Mouse (Mus musculus) MN1 (cell line): ENCODE measurements at regions not wholly inside any gene's neighbourhood (a gene's known extent, or its start where the extent isn't known, plus 50 kb on each side); places are given as distances from the start of the nearest gene placed in this dataset.
"Not testable (repeated sequence)": the region's sequence is repeated elsewhere in the genome, so short reads cannot be mapped to it uniquely, and the experiment has no call there.

ENCODE experiments used
- DNase-seq: peaks from one replicate; pipeline ENCODE4 v3.0.0-alpha.2; 2016; ENCODE audit warnings: low spot score

DNA sequence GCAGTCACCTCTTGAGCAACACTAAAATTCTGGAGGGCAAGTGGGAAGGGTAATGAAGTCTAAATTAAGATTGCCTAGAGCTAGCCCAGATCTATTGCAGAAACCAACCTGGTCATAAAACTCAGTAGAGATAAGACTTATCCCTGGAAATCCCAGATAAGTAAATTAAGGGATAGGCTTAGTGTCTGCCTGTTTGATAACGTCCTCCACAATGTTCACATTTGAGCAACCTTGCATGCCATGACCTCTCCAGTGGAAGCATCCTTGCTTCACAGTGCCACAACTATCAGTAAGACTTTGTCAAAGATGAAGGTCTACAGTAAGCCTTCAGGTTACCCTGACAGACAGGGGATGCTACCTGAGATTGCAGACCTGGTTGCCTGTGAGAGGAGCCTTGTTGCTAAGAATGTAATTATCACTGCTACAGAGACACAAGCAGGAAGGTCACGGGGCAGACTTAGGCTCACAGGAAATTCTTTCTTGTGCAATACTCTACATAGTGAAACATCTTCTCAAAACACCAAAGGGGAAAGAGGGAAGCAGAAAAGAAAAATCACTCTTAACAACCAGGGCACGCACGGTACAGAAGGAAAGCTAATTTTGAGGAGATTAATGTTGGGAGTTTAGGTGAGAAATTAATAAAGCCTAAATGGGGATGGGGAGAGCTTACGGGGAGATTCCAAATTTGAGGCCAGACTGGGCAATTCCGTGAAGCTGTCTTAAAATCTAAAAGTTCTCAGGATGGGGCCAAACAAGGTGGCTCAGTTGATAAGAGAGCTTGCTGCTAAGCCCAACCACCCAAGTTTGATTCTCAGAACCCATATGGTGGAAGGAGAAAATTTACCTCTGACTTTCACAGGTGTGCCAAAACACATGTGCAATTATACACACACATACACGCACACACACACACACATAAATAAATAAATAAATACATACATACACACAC, 56.9 kb upstream of the Prdm9 start:
- no peak for DNase-seq

DNA sequence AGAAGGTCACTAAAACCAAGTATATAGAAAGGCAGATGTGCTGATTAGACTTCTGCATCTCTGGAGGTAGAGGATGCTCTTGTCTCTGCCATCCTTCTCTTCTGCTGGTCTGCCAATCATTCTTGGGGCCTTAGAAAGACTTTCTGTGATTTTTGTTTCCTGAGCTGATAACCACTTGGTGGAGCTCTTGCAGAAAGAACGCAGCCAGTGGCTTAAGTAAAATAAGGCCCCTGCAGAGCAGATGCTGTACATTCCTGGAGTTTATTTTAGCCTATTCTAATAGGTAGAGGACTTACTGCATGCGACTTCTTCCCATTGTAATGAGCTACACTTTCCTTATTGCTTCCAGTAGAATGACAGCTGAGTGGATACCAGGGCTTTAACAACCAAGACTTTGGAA, 58.8 kb upstream of the Prdm9 start:
- peak; percentile 22 for DNase-seq

DNA sequence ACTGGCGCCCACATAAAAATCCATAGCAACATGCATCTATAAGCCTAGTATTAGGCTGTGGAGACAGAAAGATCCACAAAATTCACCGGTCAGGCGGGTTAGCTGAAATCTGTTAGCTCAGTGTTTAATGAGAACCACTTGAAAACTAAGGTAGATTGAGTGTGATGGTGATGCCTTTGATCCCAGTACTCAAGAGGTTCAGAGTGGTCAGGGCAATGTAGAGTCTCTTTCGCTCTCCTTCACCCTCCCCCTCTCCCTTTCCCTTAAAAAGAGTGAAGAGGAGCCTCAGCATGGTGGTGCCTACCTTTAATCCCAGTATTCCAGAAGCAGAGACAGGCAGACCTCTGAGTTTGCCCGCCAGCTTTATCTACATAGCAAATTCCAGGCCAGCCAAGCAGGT, 66.6 kb upstream of the Prdm9 start:
- no peak for DNase-seq

DNA sequence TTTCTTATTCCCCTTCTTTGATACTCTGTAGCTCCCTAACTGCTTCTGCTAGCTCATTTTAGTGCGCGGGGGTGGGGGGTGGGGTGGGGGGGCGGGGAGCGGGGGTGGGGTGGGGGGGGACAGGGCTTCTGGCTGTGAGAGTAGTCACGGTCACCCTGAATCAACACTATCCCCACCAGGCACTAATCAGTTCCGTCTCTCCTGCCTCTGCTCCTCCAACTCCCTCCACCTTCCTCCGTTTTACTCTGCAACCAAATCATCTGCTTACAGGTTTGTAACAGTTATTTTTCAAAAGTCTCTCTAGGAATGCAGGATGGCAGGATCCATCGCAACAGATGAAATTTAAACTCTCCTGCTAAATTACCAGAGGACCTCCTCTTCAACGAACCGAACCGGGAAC, 67.5 kb upstream of the Prdm9 start:
- DNase-seq = no peak

DNA sequence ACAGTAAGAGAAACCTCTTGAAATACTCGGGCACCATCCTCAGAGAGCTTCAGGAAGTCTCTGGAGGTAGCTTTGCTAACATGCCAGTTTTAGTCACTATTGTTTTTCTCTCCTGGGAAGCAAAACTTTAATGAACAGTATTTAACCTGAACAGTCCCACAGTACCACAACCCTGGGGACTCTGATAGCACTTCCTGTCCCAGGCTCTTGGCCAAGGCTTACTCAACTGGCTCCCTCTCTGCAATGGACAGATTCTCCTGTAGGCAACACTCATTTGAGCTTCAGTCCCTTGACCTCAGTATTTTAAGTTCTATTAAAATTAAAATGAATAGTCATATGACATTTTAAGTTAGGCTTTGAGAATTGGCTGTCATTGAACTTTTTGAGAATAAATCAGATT, 67.9 kb upstream of the Prdm9 start:
- DNase-seq = no peak

DNA sequence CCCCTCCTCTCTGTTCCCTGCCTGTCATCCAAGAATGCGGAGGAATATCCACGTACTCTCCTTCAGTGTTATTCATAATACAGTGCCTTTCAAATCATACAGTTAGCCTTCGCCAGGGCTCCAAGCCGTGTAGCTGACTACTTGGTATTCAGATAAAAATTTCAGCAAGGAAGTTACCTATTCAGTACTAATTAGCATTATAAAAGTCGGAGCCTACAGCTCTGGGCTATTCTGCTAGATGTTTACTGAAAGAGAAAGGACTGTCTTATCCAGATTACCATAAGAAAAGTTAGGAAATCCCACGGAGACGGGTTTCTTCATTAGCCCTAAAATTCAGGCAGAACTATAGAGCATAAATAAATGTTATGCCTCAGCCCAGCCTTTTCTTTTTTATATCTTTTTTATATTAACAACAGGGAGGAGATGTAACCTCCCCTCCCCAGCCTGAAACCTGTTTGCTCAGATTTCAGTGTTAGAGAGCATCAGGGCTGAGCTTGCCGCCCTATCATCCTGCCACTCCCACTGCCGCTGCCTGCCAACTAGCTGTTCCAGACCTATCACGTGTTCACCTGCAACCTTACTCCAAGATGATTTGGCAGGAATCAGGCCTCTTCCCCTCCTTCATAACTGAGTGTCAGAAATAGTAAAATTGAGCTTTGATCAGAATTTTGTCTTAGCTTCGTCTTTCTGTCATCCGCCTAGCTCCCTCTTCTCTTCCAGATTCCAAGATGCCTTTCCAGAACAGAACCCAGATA, 65.5 kb upstream of the Chd1 start:
- not testable (repeated sequence) for DNase-seq

DNA sequence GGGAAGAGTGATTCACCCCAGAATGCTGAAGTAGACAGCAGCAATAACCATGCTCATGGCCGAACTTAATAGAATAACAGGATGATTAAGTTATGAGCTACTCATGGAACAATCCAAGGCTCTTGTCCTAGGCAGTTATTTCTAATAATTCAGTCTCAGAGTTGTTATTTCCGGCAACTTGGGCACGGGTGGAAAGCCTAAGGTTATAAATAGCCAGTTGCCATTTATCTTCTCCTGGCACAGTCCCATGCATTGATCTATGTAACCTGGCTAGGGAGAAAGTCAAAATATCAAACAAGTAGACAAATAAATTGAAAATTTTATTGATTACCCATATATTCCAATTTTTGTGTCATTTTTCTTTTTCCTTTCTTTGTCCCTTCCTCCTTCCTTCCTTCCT, 64.0 kb upstream of the Chd1 start:
- no peak for DNase-seq

DNA sequence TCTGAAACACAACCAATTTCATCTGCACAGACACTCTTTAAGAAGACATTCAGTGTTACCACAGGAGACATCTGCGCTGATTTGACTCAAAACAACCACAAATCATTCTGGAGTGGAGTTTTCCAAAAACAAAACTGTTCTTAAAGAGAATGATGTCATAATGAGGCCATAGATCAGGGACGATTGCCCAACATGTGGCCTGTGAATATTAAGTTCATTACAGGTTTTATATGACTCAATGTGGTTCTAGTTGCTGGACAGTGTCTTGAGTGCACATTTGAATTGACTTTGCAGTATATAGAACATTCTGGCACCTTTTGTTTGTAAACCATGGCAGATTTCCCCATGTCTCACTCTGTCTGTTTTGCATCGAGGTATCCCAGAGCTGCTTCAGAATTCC, 63.0 kb upstream of the Chd1 start:
- peak; percentile 49 for DNase-seq

DNA sequence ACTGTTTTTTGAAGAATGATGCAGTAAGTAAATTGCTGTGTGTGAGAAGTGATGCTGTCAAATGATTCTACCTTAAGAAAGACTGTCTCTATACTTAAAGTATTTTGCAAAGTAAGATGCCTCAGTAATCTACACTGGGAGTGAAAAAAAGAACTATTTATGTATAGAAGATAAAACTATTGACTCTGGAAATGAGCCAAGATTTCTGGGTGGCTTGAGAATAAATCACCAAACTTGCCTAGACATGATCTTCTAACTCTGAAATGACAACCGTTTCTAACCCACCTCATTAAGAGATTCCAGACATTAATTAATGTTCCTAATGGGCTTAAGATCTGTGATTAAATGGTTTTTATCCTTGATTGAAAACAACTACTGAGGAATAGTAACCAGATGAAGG, 58.0 kb upstream of the Chd1 start:
- DNase-seq = no peak

DNA sequence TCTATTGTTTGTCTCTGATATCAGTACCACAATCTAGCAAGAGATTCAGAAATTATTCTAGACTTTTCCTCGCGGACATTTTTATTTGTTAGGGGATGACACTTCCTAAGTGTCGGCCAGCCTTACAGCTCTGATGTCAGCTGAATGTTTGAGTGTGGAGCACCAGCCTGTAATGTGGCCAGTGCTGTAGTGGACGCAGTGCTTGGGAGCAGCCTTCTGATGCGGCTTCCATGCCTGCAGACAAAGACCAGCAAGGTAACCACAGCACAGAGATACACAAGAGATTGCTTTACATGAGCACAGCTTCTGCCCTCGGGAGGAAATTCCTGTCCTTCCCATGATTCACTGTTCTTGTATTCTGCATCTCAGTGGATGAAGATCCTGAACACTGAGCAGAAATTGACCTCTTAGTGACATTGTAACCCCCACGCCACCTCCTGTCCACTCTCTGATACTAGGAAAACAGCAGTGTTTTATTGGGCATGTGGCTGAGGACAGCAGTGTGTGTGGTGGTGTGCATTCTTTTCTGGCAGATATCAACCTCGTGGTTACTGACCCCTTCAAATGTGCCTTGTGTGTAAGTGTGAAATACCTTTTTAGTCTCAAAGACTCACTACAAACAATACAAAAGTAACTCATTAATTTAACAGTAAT, 54.6 kb upstream of the Chd1 start:
- DNase-seq = no peak

DNA sequence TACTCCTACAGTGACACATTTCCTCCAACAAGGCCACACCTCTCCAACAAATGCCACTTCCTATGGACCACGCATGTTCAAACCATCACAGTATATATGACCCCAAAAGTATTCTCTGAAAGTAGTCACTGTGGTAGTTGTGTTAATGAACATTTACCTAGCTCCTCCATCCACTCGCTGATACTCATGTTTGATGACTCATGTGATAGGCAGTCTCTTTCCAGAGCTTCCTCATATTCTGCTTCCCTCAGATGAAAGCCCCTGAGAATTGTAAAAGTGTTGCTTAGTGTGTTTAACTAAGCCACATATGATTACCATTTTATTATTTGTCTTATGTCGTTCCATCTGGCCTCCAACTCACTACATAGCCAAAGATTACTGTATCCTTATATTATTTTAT, 52.9 kb upstream of the Chd1 start:
- no peak for DNase-seq
